Mouse (Mus musculus) lung, adult 2 months (tissue): Measurements from ENCODE around the gene Serpinb2. TPM values are rescaled to one million over a fixed set of nuclear protein-coding genes. Genes with fewer than 3 reads are reported as not detected.
A peak's percentile ranks its signal among the peaks of the same experiment; 100 is the strongest.

Experiments
- DNase-seq: peaks from one replicate; pipeline ENCODE4 v3.0.0; 2022
- H3K4me1 ChIP-seq: fragments of 200-500 bp; 2 replicates; pipeline ENCODE4 v1.6.1; 2011; ENCODE audit warnings: low read length; ENCODE audit not compliant: control insufficient read depth, insufficient read depth
- H3K4me3 ChIP-seq: fragments of 200-500 bp; replicated peaks from 2 replicates; pipeline ENCODE3; 2011; ENCODE audit warnings: low read depth, mild to moderate bottlenecking, control low read depth, low read length; ENCODE audit errors: extremely low read depth
- CTCF ChIP-seq: fragments of 200-500 bp; IDR thresholded peaks from 2 replicates; pipeline ENCODE4 v1.5.1; 2011; ENCODE audit warnings: mild to moderate bottlenecking, low read length, control low read depth; ENCODE audit not compliant: insufficient read depth
- POLR2A ChIP-seq: fragments of 200-500 bp; IDR thresholded peaks from 2 replicates; pipeline ENCODE4 v1.6.1; 2011; ENCODE audit warnings: low read depth, mild to moderate bottlenecking, control low read depth, low read length, borderline replicate concordance; ENCODE audit errors: extremely low read depth
- WGBS: fragments of 180-500 bp; shearing (Covaris S2); methylation state at CpG from one replicate; pipeline ENCODE4 v1.1.7; 2018; 5-methylcytosine and 5-hydroxymethylcytosine counted together
- polyA plus RNA-seq: library from polyadenylated mRNA; depleted of rRNA; stranded (reverse); fragments of >200 nt; gene quantifications from 2 replicates; pipeline ENCODE4 v1.2.3, GENCODE M21; 2012; rRNA removed

Gene Serpinb2
- 0.26 and 3.8 TPM in 2 replicates for polyA plus RNA-seq

DNA sequence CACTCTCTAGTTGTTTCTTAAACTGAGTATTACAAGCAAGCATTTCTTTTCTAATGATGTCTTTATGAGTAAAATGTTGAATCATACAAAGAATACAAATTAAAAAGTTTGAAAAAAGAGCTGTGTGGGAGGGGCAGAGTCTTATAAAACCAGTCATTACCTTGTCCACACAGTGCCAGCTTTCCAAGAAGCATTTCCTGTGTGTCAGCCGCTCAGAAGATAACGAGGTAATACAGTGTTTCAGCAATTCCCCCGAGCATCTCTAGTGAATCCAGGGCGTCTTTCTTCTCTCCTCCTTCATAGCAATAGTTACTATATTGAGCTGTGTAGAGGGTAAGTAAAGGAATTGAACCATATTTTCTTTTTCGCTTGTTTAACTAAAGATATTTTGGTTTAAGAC lies at the start of gene Serpinb2:
Gene Serpinb2 (plus strand): TSS at position 172 of the 400 bp plus-strand sequence.
- TF ChIP-seq POLR2A: no peak
- TF ChIP-seq CTCF: no peak
- 66% methylated on average over 5 of the region's 5 CpGs for WGBS
- no peak for DNase-seq
- no peaks in the 10 kb centered on the region for H3K4me1 ChIP-seq
- H3K4me3 ChIP-seq: no peak within 1 kb of the TSS

DNA sequence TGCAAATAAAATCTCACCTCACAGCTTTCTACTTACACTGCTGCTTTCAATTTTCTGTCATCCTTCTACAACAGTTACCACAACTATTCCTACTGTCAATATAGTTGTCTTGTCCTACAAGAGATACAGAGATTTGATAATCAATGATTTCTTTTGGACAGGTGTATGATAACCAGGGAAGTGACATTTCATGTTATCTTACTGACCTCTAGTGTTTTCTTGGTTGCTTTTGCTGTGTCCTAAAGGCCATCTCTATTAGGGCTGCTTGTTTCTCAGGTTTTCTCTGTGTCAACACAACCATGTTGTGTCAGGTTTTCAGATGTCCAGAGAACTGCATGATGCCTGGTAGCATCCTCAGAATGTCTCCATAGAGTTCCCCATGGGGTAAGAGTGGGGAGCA lies 31.3 kb upstream of the Serpinb2 start:
- DNase-seq: no peak
- H3K4me3 ChIP-seq: no peak overlapping the region
- no peak for TF ChIP-seq CTCF
- no peak for TF ChIP-seq POLR2A
- H3K4me1 ChIP-seq: no peaks in the 10 kb centered on the region

DNA sequence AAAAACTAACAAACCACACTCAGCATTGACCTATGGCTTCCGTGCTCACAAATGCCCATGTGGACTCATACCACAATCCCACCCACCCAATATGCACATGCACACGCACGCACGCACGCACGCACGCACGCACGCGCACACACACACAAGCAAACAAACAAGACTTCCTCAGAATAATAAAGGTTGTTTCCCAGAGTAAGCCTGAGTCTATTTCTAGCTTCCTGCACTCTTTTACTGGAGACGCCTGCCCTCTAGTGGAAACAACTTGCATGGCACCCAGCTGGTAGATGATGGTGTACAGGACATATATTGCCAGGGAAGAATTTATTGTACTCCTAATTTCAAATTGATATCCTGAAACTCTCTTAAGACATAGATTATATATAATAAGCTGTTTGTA lies 29.8 kb upstream of the Serpinb2 start:
- peak; percentile 55 for DNase-seq
- 15% methylated on average over 11 of the region's 11 CpGs for WGBS

DNA sequence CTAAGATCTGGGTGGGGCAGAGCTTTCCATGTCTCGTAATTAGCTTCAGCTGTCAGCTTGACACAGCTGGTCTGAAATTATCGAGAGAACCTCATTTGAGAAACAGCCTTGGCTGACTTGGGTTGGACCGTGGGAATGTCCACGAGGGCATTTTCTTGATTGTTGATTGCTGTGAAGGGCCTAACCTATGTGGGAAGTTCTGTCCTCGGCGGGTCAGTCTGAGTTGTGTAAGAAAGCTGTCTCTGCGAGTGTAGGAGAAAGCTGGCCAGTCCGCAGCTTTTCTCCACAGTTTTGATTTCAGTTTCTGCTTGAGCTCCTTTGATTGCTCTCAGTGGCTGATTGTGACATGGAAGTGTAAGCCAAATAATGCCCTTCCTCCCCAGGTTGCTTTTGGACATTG lies 21.6 kb upstream of the Serpinb2 start:
- Histone ChIP-seq H3K4me1 (no peaks in the 10 kb centered on the region), H3K4me3 (no peak overlapping the region)
- peak; percentile 10 for DNase-seq
- WGBS: 59% methylated on average over 8 of the region's 8 CpGs
- no peak for TF ChIP-seq CTCF
- TF ChIP-seq POLR2A: no peak

More for the DNA sequence above, 29.8 kb upstream of the Serpinb2 start:
- Histone ChIP-seq H3K4me3 (no peak overlapping the region), H3K4me1 (no peaks in the 10 kb centered on the region)
- TF ChIP-seq CTCF: peak; percentile 55; the same call in 1 of the 2 replicates
- TF ChIP-seq POLR2A: no peak

DNA sequence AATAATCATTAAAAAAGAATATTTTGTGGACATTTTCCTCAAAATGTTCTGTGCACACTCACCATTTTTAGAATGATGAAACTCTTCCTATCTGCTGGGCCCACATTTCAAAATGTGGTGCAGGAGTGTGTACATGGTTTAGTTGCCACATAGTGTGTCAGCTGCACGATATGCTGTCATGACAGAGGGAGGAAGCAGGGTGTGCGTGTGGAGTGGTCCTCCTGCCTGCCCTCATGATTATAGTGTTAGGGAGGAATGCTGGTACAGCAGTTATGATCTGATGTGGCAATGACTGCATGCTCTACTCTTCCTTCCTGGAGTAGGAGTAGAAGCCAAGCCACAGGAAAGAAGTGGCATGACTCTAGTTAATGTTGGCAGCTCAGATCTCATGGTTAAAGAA lies 14.4 kb upstream of the Serpinb2 start:
- H3K4me1 ChIP-seq: no peaks in the 10 kb centered on the region
- 44% methylated on average over 2 of the region's 2 CpGs for WGBS
- no peak for DNase-seq
- H3K4me3 ChIP-seq: no peak overlapping the region
- TF ChIP-seq CTCF (no peak), POLR2A (no peak)

DNA sequence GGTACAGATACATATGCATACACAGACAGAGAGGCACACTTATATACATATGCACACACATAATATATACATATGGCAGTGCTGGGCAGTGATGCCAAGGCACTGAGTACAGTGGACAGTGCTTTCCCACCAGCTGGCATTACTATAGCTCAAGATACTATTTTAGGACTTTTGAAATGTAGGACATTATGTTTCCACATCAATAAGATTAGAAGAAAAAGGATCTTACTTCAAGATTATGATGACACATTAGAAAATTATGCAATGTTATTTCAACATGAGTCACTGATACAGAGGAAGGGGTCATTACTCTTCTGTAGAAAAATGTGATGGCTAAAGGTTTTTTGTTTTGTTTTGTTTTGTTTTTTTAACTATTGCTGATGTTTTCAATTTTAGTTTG lies 9.2 kb upstream of the Serpinb2 start:
- Histone ChIP-seq H3K4me3 (no peak overlapping the region), H3K4me1 (no peaks in the 10 kb centered on the region)
- DNase-seq: no peak
- TF ChIP-seq POLR2A (no peak), CTCF (no peak)

DNA sequence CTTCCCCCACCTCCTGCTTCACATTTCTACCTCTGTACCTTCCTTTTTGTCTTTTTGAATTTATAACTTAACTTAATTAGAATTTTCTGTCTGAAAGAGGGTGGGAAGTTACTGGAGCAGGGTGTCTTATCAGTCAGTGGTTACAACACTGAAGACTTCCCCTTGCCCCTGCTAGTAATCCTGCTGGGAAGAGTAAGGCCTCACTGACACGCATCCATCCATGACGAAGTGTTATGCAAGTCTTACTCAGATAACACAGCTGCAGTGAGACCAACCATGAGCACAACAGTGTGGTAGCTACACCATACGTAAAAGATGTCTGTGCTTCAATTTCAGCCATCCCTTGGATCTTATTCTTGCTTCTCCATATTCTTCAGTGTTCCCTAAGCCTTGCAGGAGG lies 7.9 kb upstream of the Serpinb2 start:
- 67% methylated on average over 3 of the region's 3 CpGs for WGBS
- no peak for TF ChIP-seq CTCF
- TF ChIP-seq POLR2A: no peak
- no peak overlapping the region for H3K4me3 ChIP-seq
- no peak for DNase-seq
- H3K4me1 ChIP-seq: no peaks in the 10 kb centered on the region

DNA sequence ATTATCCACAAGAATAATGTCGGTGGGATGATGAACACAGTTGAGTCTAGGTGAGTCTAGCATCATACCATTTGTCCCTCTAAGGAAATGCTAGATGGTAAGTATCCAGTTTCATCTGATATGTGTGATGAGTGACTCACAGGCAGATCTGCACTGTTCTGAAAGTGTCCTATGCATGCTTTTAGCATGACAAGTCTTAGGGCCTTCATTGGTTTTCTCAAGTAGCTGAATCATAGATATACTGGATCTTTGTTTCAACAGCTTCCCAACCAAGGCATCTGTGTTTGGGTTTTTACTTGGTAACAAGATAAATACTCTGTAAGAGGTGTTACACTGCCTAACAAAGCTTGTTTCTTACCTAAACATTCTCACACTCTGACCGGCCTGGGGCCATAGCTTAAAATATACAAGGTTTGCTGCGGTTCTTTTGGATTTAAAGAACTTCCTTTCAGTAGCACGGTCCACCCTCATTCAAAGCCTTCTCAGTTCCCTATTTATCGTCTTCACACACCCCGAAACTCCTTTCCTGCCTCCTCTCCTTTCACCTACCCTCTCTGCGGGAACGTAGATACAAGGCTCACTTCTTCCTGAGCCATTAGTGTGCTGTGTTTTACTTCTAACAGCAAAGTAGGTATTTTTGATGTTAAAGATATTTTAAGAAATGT lies 5.2 kb upstream of the Serpinb2 start:
- DNase-seq: no peak
- no peak overlapping the region for H3K4me3 ChIP-seq
- WGBS: 62% methylated on average over 8 of the region's 8 CpGs
- no peaks in the 10 kb centered on the region for H3K4me1 ChIP-seq
- no peak for TF ChIP-seq CTCF
- TF ChIP-seq POLR2A: no peak

DNA sequence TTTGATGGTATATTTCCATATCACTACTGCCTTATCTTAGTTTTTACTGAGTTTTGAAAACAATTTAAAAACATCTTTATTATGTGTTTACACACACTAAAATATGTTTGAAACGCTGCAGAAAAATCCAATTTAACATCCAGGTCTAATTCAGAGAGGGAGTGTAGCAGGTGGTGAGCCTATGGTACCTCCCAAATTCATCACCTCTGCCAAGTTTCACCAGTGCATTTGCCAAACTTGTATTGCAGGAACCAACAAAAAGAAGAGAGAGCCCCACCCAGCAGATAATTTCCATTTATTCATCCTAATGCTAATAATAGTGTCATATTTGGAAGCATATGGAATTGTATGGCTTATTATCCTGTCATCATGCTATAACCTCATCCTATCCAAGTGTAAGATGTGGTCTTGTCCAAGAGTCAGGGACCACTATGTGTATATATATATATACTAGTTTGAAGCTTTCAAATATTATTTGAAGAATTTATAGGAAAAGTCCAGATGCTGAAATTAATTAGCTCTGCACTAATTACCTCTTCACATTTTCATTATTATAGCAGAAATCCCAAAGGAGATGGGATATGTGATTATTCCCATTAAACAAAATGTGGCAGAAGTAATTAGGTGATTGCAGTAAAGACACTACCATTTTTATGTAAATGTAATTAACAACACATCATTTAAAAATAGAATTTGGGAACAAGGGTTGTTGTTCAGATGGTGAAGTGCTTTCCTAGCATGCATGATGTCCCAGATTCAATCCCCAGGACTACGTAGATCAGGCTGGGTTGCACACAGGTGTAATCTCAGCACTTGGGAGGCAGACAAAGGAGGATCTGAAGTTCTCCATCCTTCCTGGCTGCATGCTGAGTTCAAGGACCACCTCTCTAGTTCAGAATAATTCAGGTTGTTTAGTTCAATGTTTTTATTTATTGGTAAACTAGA lies 1.2 kb downstream of the Serpinb2 start:
- no peak for DNase-seq
- Histone ChIP-seq H3K4me1 (no peaks in the 10 kb centered on the region), H3K4me3 (no peak overlapping the region)
- no peak for TF ChIP-seq CTCF
- TF ChIP-seq POLR2A: no peak
- WGBS: 56% methylated on average over 2 of the region's 2 CpGs
